Mouse (Mus musculus) thymus, postnatal 25 days (tissue): Measurements from ENCODE around the gene Olfr1484.
"Not testable (repeated sequence)": the region's sequence is repeated elsewhere in the genome, so short reads cannot be mapped to it uniquely, and the experiment has no call there.

Experiments
- DNase-seq: peaks from one replicate; pipeline ENCODE4 v3.0.0; 2022

Gene Olfr1484

GRCm38 (mm10) chr19:13583211-13583610 is at the start of gene Olfr1484:
Gene Olfr1484, plus strand, starts transcription at chr19:13583511.
- no peak for DNase-seq

DNA sequence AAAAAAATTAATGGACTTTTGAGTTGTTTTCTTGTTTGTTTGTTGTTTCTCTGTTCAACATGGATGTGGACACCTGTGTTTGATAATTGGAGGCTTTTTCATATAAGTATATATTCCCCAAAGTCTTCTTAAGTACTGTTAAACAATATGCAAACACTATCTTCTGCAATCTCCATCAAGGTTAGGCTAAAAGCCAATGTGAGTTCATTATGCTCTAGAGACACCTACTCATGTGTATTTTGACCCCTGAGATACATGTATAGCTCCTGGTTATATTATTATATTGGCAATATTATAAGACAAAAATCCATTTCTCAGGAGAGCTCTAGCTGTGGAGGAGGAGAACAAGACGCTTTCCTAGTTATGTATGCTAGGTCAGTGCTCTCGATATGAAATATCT is 33.8 kb downstream of the Olfr1484 start, which contains the start of gene Olfr1487:
Olfr1487 (plus strand) TSS at position 301 of the 400 bp plus-strand sequence.
- not testable (repeated sequence) for DNase-seq

DNA sequence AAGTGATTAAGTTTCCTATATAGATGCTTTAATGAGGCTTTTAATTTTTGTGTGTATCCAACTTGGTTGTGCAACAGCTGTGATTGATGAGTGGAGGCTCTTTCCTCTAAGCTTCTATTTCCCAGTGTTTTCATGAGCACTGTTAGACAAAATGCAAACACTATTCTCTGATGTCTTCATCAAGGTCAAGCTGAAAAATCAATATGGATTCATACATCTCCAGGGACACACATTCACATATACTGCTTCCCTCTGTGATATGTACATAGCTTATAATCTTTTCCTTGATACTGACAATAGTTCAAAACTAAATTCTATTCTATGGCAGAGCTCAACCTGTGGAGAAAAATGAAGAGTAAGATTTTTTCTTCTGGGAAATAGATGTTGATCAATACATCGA is 48.0 kb downstream of the Olfr1484 start, which contains the start of gene Olfr1489:
Olfr1489 (plus strand) TSS at position 301 of the 400 bp plus-strand sequence.
- no peak for DNase-seq
